Mouse (Mus musculus): Measurements from ENCODE around the gene Uba3. TPM values are rescaled to one million over a fixed set of nuclear protein-coding genes. Genes with fewer than 3 reads are reported as not detected.
A peak's percentile ranks its signal among the peaks of the same experiment; 100 is the strongest.

Gene Uba3
- polyA plus RNA-seq, 1 experiment: 32.8 TPM

- peaks cover 35% of the 10 kb centered on the region for H3K36me3 ChIP-seq (ENCODE audit: control insufficient read depth, insufficient read depth)
- H3K79me3 ChIP-seq (ENCODE audit: low read depth): peaks cover 45% of the 10 kb centered on the region
- H3ac ChIP-seq (ENCODE audit: control insufficient read depth, insufficient read length, low read depth): peak within 1 kb of the TSS; percentile 72
- TF ChIP-seq MYOG (IDR thresholded peaks at IDR 0.05; ENCODE audit: control insufficient read depth, extremely low read depth, insufficient read length) (no peak), MAX (IDR thresholded peaks at IDR 0.05) (peak; percentile 47), CEBPB (IDR thresholded peaks at IDR 0.05; ENCODE audit: low read depth) (no peak), MYOD1 (IDR thresholded peaks at IDR 0.05; ENCODE audit: control insufficient read depth, insufficient read length, low read depth) (no peak)
- H3K4me3 ChIP-seq (ENCODE audit: insufficient read depth, poor library complexity, severe bottlenecking): peak within 1 kb of the TSS; percentile 76
- H3K27me3 ChIP-seq (ENCODE audit: control insufficient read depth, insufficient read depth, insufficient read length): no peaks in the 10 kb centered on the region
- peaks cover 51% of the 10 kb centered on the region for H3K79me2 ChIP-seq (ENCODE audit: control insufficient read depth, insufficient read depth)
Measured at GRCm38 (mm10) chr6:97178491-97179366, 26.7 kb downstream of the Uba3 start, which contains the start of gene Tmf1. Tmf1 (minus strand) TSS chr6:97179122.

- no peaks in the 10 kb centered on the region for H3K27me3 ChIP-seq (ENCODE audit: control insufficient read depth, insufficient read depth, insufficient read length)
- H3K4me3 ChIP-seq (ENCODE audit: insufficient read depth, poor library complexity, severe bottlenecking): no peak overlapping the region
- H3K79me2 ChIP-seq (ENCODE audit: control insufficient read depth, insufficient read depth): peaks cover 59% of the 10 kb centered on the region
- H3K79me3 ChIP-seq (ENCODE audit: low read depth): peaks cover 47% of the 10 kb centered on the region
- H3ac ChIP-seq (ENCODE audit: control insufficient read depth, insufficient read length, low read depth): no peak overlapping the region
- H3K36me3 ChIP-seq (ENCODE audit: control insufficient read depth, insufficient read depth): peaks cover 48% of the 10 kb centered on the region
- TF ChIP-seq CTCF (IDR thresholded peaks at IDR 0.05; ENCODE audit: control insufficient read depth, insufficient read depth, insufficient read length) (no peak), FOSL1 (IDR thresholded peaks at IDR 0.05; ENCODE audit: insufficient read depth, low read length, poor library complexity, severe bottlenecking) (no peak), MYOD1 (IDR thresholded peaks at IDR 0.05; ENCODE audit: control insufficient read depth, insufficient read length, low read depth) (no peak), MYOG (IDR thresholded peaks at IDR 0.05; ENCODE audit: control insufficient read depth, extremely low read depth, insufficient read length) (no peak)
Measured at GRCm38 (mm10) chr6:97175716-97176115, 29.7 kb downstream of the Uba3 start.

- no peaks in the 10 kb centered on the region for H3K79me3 ChIP-seq (ENCODE audit: low read depth)
- H3ac ChIP-seq (ENCODE audit: control insufficient read depth, insufficient read length, low read depth): no peak overlapping the region
- H3K79me2 ChIP-seq (ENCODE audit: control insufficient read depth, insufficient read depth): no peaks in the 10 kb centered on the region
- H3K36me3 ChIP-seq (ENCODE audit: control insufficient read depth, insufficient read depth): peaks cover 22% of the 10 kb centered on the region
- no peak for TF ChIP-seq CTCF (IDR thresholded peaks at IDR 0.05; ENCODE audit: control insufficient read depth, insufficient read depth, insufficient read length)
- no peak for TF ChIP-seq MAX (IDR thresholded peaks at IDR 0.05)
- TF ChIP-seq MYOG (IDR thresholded peaks at IDR 0.05; ENCODE audit: control insufficient read depth, extremely low read depth, insufficient read length): no peak
- TF ChIP-seq CEBPB (IDR thresholded peaks at IDR 0.05; ENCODE audit: low read depth): no peak
- TF ChIP-seq FOSL1 (IDR thresholded peaks at IDR 0.05; ENCODE audit: insufficient read depth, low read length, poor library complexity, severe bottlenecking): no peak
- TF ChIP-seq MYOD1 (IDR thresholded peaks at IDR 0.05; ENCODE audit: control insufficient read depth, insufficient read length, low read depth): no peak
- no peak for TF ChIP-seq USF1 (IDR thresholded peaks at IDR 0.05; ENCODE audit: low read depth)
- H3K4me3 ChIP-seq (ENCODE audit: insufficient read depth, poor library complexity, severe bottlenecking): no peak overlapping the region
- H3K27me3 ChIP-seq (ENCODE audit: control insufficient read depth, insufficient read depth, insufficient read length): no peaks in the 10 kb centered on the region
Measured at GRCm38 (mm10) chr6:97150156-97150555, 55.3 kb downstream of the Uba3 start.

GRCm38 (mm10) chr6:97149721-97150120 lies 55.7 kb downstream of the Uba3 start:
- no peaks in the 10 kb centered on the region for H3K79me3 ChIP-seq (ENCODE audit: low read depth)
- H3K4me3 ChIP-seq (ENCODE audit: insufficient read depth, poor library complexity, severe bottlenecking): no peak overlapping the region

GRCm38 (mm10) chr6:97148383-97149251 lies 56.8 kb downstream of the Uba3 start, which contains the start of gene Eogt:
Eogt (minus strand) TSS chr6:97149182.
- Histone ChIP-seq H3K36me3 (ENCODE audit: control insufficient read depth, insufficient read depth) (peaks cover 18% of the 10 kb centered on the region), H3K79me2 (ENCODE audit: control insufficient read depth, insufficient read depth) (no peaks in the 10 kb centered on the region), H3K79me3 (ENCODE audit: low read depth) (no peaks in the 10 kb centered on the region), H3K27me3 (ENCODE audit: control insufficient read depth, insufficient read depth, insufficient read length) (no peaks in the 10 kb centered on the region), H3ac (ENCODE audit: control insufficient read depth, insufficient read length, low read depth) (peak within 1 kb of the TSS; percentile 83), H3K4me3 (ENCODE audit: insufficient read depth, poor library complexity, severe bottlenecking) (peak within 1 kb of the TSS; percentile 38)
- TF ChIP-seq CTCF (IDR thresholded peaks at IDR 0.05; ENCODE audit: control insufficient read depth, insufficient read depth, insufficient read length) (peak; percentile 76), USF1 (IDR thresholded peaks at IDR 0.05; ENCODE audit: low read depth) (no peak), CEBPB (IDR thresholded peaks at IDR 0.05; ENCODE audit: low read depth) (no peak), FOSL1 (IDR thresholded peaks at IDR 0.05; ENCODE audit: insufficient read depth, low read length, poor library complexity, severe bottlenecking) (no peak), MYOD1 (IDR thresholded peaks at IDR 0.05; ENCODE audit: control insufficient read depth, insufficient read length, low read depth) (no peak)

More at GRCm38 (mm10) chr6:97149721-97150120, 55.7 kb downstream of the Uba3 start:
- H3K27me3 ChIP-seq (ENCODE audit: control insufficient read depth, insufficient read depth, insufficient read length): no peaks in the 10 kb centered on the region
- TF ChIP-seq CEBPB (IDR thresholded peaks at IDR 0.05; ENCODE audit: low read depth) (no peak), FOSL1 (IDR thresholded peaks at IDR 0.05; ENCODE audit: insufficient read depth, low read length, poor library complexity, severe bottlenecking) (no peak), MAX (IDR thresholded peaks at IDR 0.05) (no peak), CTCF (IDR thresholded peaks at IDR 0.05; ENCODE audit: control insufficient read depth, insufficient read depth, insufficient read length) (no peak), MYOG (IDR thresholded peaks at IDR 0.05; ENCODE audit: control insufficient read depth, extremely low read depth, insufficient read length) (no peak)
- no peak overlapping the region for H3ac ChIP-seq (ENCODE audit: control insufficient read depth, insufficient read length, low read depth)
- peaks cover 21% of the 10 kb centered on the region for H3K36me3 ChIP-seq (ENCODE audit: control insufficient read depth, insufficient read depth)
- H3K79me2 ChIP-seq (ENCODE audit: control insufficient read depth, insufficient read depth): no peaks in the 10 kb centered on the region

Measured in C2C12 (cell line).